Mouse (Mus musculus): ENCODE measurements around the gene Pik3cg. TPM values are rescaled to one million over a fixed set of nuclear protein-coding genes. Genes with fewer than 3 reads are reported as not detected.
A peak's percentile ranks its signal among the peaks of the same experiment; 100 is the strongest.
"Not testable (repeated sequence)": the region's sequence is repeated elsewhere in the genome, so short reads cannot be mapped to it uniquely, and the experiment has no call there.

Gene Pik3cg
- 1 to 10 TPM; 3.2 to 3.3 TPM for total RNA-seq (2021)
- long read RNA-seq, experiment 1, full-length matches to known transcripts: 3 of 3 reads
- long read RNA-seq, experiment 1, partial matches to known transcripts: 0 of 3 reads
- long read RNA-seq, experiment 1, other reads (novel, unspliced or antisense): 0 of 3 reads
- long read RNA-seq, experiment 2, partial matches to known transcripts: 1 of 2 reads
- long read RNA-seq, experiment 2, other reads (novel, unspliced or antisense): 0 of 2 reads

- peak in 1 of 2 experiments; percentile 5 for DNase-seq (ENCODE audit: low spot score in 2 of 2)
Measured at GRCm38 (mm10) chr12:32207948-32208891, at the start of gene Pik3cg. Gene Pik3cg, minus strand, starts transcription at chr12:32208659.

DNA sequence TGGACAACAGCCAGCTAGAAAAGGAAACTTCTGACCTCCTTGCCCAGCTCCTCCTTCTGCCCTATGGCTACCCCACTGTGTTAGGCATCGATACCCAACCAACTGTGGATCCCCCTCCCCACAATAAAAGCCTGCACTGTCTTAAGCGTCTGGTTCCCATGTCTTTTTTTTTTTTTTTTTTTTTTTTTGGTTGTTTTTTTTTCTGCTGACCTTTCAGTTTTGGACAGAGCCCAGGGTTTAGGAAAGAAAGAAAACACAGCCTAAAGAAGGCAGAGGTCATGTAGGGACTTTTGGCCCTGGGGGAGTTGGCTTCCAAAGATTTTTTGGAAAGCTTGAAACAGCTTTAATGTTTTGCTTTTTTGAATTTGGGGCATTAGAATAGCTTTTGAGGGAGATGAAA lies 40.0 kb upstream of the Pik3cg start:
- no peak for DNase-seq (ENCODE audit: low spot score in 2 of 2)

GRCm38 (mm10) chr12:32245566-32246233 lies 37.2 kb upstream of the Pik3cg start:
- peak; percentile 16 to 51 for DNase-seq (ENCODE audit: low spot score in 2 of 2)

DNA sequence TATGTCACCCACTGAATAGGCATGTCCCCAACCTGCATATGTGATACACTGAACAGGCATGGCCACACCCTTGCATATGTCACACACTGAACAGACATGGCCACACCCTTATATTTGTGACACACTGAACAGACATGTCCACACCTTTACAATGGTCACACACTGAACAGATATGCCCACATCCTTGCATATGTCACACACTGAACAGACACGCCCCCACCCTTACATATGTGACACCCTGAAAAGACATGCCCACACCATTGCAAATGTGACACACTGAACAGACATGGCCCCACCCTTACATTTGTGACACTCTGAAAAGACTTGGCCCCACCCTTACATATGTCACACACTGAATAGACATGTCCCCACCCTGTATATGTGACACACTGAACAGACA lies 35.1 kb upstream of the Pik3cg start:
- no peak for DNase-seq (ENCODE audit: low spot score in 2 of 2)

DNA sequence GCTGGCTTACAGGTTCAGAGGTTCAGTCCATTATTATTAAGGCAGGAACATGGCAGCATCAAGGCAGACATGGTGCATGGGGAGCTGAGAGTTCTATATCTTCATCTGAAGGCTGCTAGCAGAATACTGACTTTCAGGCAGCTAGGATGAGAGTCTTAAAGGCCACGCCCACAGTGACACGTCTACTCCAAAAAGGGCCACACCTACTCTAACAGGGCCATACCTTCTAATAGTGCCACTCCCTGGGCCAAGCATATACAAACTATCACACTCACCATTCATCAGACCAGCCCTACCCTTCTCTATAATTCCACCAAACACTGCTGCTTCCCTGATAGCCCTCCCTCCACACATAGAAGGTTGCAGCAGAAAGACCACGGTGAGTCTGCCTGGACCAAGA lies 30.7 kb upstream of the Pik3cg start:
- not testable (repeated sequence) for DNase-seq (ENCODE audit: low spot score in 2 of 2)

GRCm38 (mm10) chr12:32238433-32238832 lies 30.0 kb upstream of the Pik3cg start:
- no peak for DNase-seq (ENCODE audit: low spot score in 2 of 2)

GRCm38 (mm10) chr12:32237839-32238238 lies 29.4 kb upstream of the Pik3cg start:
- DNase-seq (ENCODE audit: low spot score in 2 of 2): no peak

- no peak for DNase-seq (ENCODE audit: low spot score in 2 of 2)
Measured at GRCm38 (mm10) chr12:32237139-32237538, 28.7 kb upstream of the Pik3cg start.

DNA sequence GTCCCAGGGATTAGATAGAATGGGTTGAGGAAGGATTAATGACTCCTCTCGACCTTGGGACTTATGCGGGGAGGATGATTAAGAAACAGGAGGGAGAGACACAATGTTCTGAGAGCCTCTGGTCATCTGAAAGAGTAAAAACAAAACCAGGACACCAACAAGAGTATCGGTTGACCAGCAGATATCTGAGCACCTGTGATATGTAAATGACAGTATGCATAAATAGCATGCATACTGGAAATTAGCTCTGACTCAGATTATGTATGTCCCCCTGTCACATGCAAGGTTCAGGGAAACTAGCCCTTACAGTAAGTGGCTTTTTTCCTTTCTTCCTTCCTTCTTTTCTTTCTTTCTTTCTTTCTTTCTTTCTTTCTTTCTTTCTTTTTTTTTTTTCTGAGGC lies 28.0 kb upstream of the Pik3cg start:
- no peak for DNase-seq (ENCODE audit: low spot score in 2 of 2)

- DNase-seq (ENCODE audit: low spot score in 2 of 2): no peak
Measured at GRCm38 (mm10) chr12:32233871-32234270, 25.4 kb upstream of the Pik3cg start.

DNA sequence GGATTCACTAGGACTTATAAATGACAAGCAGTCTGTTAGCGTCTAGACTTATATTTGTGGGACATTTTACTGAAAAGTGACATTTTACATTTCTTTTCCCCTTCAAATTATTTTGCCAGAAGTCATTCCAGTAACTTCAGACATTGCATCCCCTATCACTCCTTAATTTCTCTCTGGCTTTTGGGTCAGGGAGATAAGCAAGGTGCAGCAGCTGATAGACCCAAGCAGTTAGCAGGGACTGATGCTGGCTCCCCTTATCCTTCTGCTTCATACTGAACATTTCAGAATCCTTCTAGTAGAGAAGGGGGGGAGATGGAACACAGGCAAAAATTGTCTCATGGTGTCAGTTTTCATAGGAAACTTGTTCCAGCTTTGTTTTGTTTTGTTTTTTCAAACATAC lies 22.9 kb upstream of the Pik3cg start:
- DNase-seq (ENCODE audit: low spot score in 2 of 2): no peak

- DNase-seq (ENCODE audit: low spot score in 2 of 2): no peak
Measured at GRCm38 (mm10) chr12:32223629-32224028, 15.2 kb upstream of the Pik3cg start.

DNA sequence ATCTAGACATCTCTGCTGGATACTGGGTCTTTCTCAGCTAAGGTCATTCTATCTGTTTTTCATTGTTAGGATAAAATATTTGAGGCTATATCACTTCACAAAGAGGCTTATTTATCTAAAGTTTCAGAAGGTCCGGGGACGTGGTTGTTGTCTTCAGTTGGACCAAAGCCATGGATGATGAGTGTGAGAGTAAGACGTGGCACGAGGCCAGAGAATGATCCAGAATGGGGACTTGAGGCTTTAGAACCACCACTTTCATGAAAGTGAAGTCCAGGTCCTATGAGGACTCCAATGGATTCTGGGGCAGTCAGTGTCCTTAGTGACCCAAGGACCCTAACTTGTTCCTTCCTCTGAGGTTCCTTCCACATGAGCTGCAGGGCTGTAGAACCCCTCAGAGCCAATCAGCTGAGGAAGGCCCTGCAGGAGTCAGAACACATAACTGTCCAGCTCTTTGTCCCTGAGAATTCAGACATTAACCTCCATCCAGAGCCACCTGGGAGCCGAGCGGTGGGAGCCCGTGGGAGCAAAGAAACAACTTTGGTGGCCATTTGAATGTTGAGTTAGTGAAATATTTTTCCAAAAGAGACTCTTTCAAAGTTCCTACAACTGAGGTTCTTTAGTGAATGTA lies 14.4 kb upstream of the Pik3cg start:
- DNase-seq (ENCODE audit: low spot score in 2 of 2): no peak

GRCm38 (mm10) chr12:32220387-32220786 lies 11.9 kb upstream of the Pik3cg start:
- no peak for DNase-seq (ENCODE audit: low spot score in 2 of 2)

GRCm38 (mm10) chr12:32215143-32215542 lies 6.7 kb upstream of the Pik3cg start:
- DNase-seq (ENCODE audit: low spot score in 2 of 2): no peak

DNA sequence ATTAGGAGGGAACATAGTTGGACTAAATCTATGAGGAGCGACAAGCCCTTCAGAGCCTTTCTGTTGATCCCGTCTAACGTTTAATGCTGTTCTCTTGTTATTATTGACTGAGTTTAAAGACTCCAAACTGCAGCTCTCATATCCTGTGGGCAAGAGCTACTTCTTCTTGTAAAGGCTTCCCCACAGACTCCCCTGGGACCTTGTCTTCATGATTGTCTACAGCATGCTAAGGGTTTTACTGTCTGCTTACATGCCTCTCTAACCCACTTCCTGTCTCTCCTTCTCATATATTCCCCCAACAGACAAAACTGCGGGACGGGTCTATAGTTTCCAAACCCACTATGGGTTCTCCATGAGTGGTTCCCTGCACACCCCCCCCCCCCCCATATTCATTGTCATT lies 4.2 kb upstream of the Pik3cg start:
- no peak for DNase-seq (ENCODE audit: low spot score in 2 of 2)

- no peak for DNase-seq (ENCODE audit: low spot score in 2 of 2)
Measured at GRCm38 (mm10) chr12:32212156-32212555, 3.7 kb upstream of the Pik3cg start.

DNA sequence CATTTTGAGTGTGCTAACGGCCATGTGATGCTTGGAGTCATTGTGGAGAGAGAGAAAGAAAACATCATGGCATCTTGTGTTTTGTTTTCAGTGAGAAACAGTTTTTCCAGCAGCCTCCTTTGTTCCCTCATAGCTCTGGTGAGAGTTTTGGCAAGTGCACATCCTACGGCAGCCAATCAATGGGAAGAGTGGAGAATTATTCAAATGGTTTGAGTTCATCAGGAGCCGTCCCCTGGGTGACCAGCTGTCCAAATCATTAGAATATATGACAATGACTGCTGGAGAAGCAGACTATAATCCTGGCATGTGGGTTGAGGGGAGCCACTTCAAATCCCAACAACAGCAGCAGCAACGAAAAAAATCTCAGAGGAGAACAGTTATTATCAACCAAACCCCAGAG lies 2.8 kb upstream of the Pik3cg start:
- no peak for DNase-seq (ENCODE audit: low spot score in 2 of 2)

GRCm38 (mm10) chr12:32208951-32209350 lies 492 bp upstream of the Pik3cg start:
- no peak for DNase-seq (ENCODE audit: low spot score in 2 of 2)

GRCm38 (mm10) chr12:32207141-32207540 lies 1.3 kb downstream of the Pik3cg start:
- DNase-seq (ENCODE audit: low spot score in 2 of 2): no peak

DNA sequence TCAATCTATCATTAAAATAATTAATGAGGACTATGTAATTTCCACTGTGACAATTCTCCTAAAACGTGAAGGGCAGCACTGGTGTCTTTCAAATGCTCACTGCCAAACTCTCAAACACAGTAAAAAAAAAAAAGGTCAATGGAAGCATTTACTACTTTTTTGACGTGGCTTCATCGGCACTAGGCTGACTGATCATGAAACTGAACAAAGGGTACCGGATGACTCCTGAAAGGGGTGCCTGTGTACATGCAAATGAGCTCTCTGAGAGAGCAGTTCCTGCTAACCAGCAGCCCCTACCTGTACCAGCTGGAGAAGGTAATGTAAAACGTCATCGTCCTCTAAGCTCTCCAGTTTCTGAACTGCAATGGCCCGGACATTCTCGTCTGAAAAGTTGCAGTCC lies 4.8 kb downstream of the Pik3cg start:
- DNase-seq (ENCODE audit: low spot score in 2 of 2): no peak

Measured in left cerebral cortex, adult 18-20 months (tissue).